Mouse (Mus musculus) neural tube, embryonic 12.5 days (tissue): Measurements from ENCODE around the gene Agap1. TPM values are rescaled to one million over a fixed set of nuclear protein-coding genes. Genes with fewer than 3 reads are reported as not detected.

ENCODE experiments used
- ATAC-seq: fragments of 200-750 bp; cut with Nextera tagmentation; 2 replicates; pipeline ENCODE4 v1.8.0; 2017; ENCODE audit warnings: low read depth, mild to moderate bottlenecking, moderate TSS enrichment, moderate library complexity; ENCODE audit not compliant: low FRiP score
- H3K27ac ChIP-seq: fragments of 300-500 bp; sonication (generic); 2 replicates; pipeline ENCODE4 v1.5.1; 2016
- H3K27me3 ChIP-seq: fragments of 300-500 bp; sonication (generic); replicated peaks from 2 replicates; pipeline ENCODE4 v1.6.1; 2016; ENCODE audit warnings: mild to moderate bottlenecking
- H3K36me3 ChIP-seq: fragments of 300-500 bp; sonication (generic); 2 replicates; pipeline ENCODE4 v1.6.1; 2016; ENCODE audit warnings: mild to moderate bottlenecking
- H3K4me1 ChIP-seq: fragments of 300-500 bp; sonication (generic); 2 replicates; pipeline ENCODE4 v1.6.1; 2016
- H3K4me2 ChIP-seq: fragments of 300-500 bp; sonication (generic); replicated peaks from 2 replicates; pipeline ENCODE4 v1.6.1; 2016; ENCODE audit warnings: mild to moderate bottlenecking
- H3K4me3 ChIP-seq: fragments of 300-500 bp; sonication (generic); 2 replicates; pipeline ENCODE4 v1.5.1; 2016
- H3K9ac ChIP-seq: fragments of 300-500 bp; sonication (generic); 2 replicates; pipeline ENCODE4 v1.6.1; 2016; ENCODE audit warnings: mild to moderate bottlenecking
- H3K9me3 ChIP-seq: fragments of 300-500 bp; sonication (generic); 2 replicates; pipeline ENCODE4 v1.6.1; 2016; ENCODE audit warnings: mild to moderate bottlenecking
- WGBS: fragments of 180-500 bp; shearing (Covaris S2); methylation state at CpG from one replicate; pipeline ENCODE4 v1.1.7; 2016; 5-methylcytosine and 5-hydroxymethylcytosine counted together
- polyA plus RNA-seq: library from polyadenylated mRNA; unstranded; fragments of >200 nt; fragmentation: Nextera tagmentation; extraction: Ambion mirVana; gene quantifications from 2 replicates; pipeline ENCODE4 v1.2.1, GENCODE M21; 2016

Gene Agap1
- polyA plus RNA-seq, 1 experiment from 2014 or later = 76.1 TPM

- Histone ChIP-seq H3K4me1 (peaks cover 21% of the 10 kb centered on the region), H3K36me3 (no peaks in the 10 kb centered on the region; the same call in 1 of the 2 replicates), H3K4me2 (no peak overlapping the region), H3K9ac (no peak overlapping the region), H3K4me3 (no peak overlapping the region), H3K27me3 (no peaks in the 10 kb centered on the region), H3K27ac (no peak overlapping the region), H3K9me3 (no peaks in the 10 kb centered on the region)
- WGBS = 74% methylated on average over 2 of the region's 2 CpGs
- ATAC-seq = peak; percentile 33; the same call in 1 of the 2 replicates
Observed at GRCm38 (mm10) chr1:89899036-89899435, 444.4 kb downstream of the Agap1 start.

- Histone ChIP-seq H3K36me3 (no peaks in the 10 kb centered on the region; the same call in 1 of the 2 replicates), H3K4me3 (no peak overlapping the region), H3K4me2 (no peak overlapping the region), H3K9ac (no peak overlapping the region), H3K4me1 (peaks cover 21% of the 10 kb centered on the region), H3K27me3 (no peaks in the 10 kb centered on the region), H3K9me3 (no peaks in the 10 kb centered on the region), H3K27ac (no peak overlapping the region)
- WGBS = 33% methylated on average over 11 of the region's 11 CpGs
- peak; percentile 37; the same call in 1 of the 2 replicates for ATAC-seq
Observed at GRCm38 (mm10) chr1:89899761-89900445, 445.3 kb downstream of the Agap1 start.

GRCm38 (mm10) chr1:89901381-89901780 is 446.8 kb downstream of the Agap1 start:
- Histone ChIP-seq H3K4me2 (no peak overlapping the region), H3K27me3 (no peaks in the 10 kb centered on the region), H3K9me3 (peaks cover 5% of the 10 kb centered on the region), H3K36me3 (no peaks in the 10 kb centered on the region), H3K27ac (no peak overlapping the region), H3K4me3 (no peak overlapping the region), H3K4me1 (peaks cover 14% of the 10 kb centered on the region; the same call in 1 of the 2 replicates), H3K9ac (no peak overlapping the region)
- no peak for ATAC-seq
- 87% methylated on average over 4 of the region's 4 CpGs for WGBS

- Histone ChIP-seq H3K36me3 (no peaks in the 10 kb centered on the region), H3K4me1 (peaks cover 14% of the 10 kb centered on the region; the same call in 1 of the 2 replicates), H3K4me3 (no peak overlapping the region), H3K9ac (no peak overlapping the region), H3K4me2 (no peak overlapping the region), H3K9me3 (peaks cover 8% of the 10 kb centered on the region), H3K27me3 (no peaks in the 10 kb centered on the region), H3K27ac (no peak overlapping the region)
- ATAC-seq = no peak
- 87% methylated on average over 2 of the region's 2 CpGs for WGBS
Observed at GRCm38 (mm10) chr1:89902236-89902635, 447.6 kb downstream of the Agap1 start.

- H3K9me3 ChIP-seq = peaks cover 8% of the 10 kb centered on the region
- H3K27ac ChIP-seq = no peak overlapping the region
- no peak overlapping the region for H3K4me3 ChIP-seq
- peaks cover 14% of the 10 kb centered on the region; the same call in 1 of the 2 replicates for H3K4me1 ChIP-seq
- H3K9ac ChIP-seq = no peak overlapping the region
- H3K36me3 ChIP-seq = no peaks in the 10 kb centered on the region
- ATAC-seq = no peak
- 79% methylated on average over 1 of the region's 1 CpGs for WGBS
- H3K4me2 ChIP-seq = no peak overlapping the region
- no peaks in the 10 kb centered on the region for H3K27me3 ChIP-seq
Observed at GRCm38 (mm10) chr1:89902641-89903040, 448.0 kb downstream of the Agap1 start.

- Histone ChIP-seq H3K4me2 (no peak overlapping the region), H3K4me3 (no peak overlapping the region), H3K9ac (no peak overlapping the region), H3K36me3 (no peaks in the 10 kb centered on the region), H3K27me3 (no peaks in the 10 kb centered on the region), H3K9me3 (peaks cover 8% of the 10 kb centered on the region), H3K4me1 (peaks cover 7% of the 10 kb centered on the region), H3K27ac (no peak overlapping the region)
- 91% methylated on average over 8 of the region's 8 CpGs for WGBS
- ATAC-seq = no peak
Observed at GRCm38 (mm10) chr1:89909796-89910195, 455.2 kb downstream of the Agap1 start.

GRCm38 (mm10) chr1:89912392-89912791 is 457.8 kb downstream of the Agap1 start:
- no peak for ATAC-seq
- no peak overlapping the region for H3K27ac ChIP-seq
- no peak overlapping the region for H3K9ac ChIP-seq
- H3K27me3 ChIP-seq = no peaks in the 10 kb centered on the region
- no peak overlapping the region for H3K4me2 ChIP-seq
- H3K36me3 ChIP-seq = no peaks in the 10 kb centered on the region
- H3K9me3 ChIP-seq = no peaks in the 10 kb centered on the region
- H3K4me3 ChIP-seq = no peak overlapping the region
- 9% methylated on average over 5 of the region's 5 CpGs for WGBS
- peaks cover 7% of the 10 kb centered on the region for H3K4me1 ChIP-seq

- H3K27ac ChIP-seq = no peak overlapping the region
- H3K36me3 ChIP-seq = no peaks in the 10 kb centered on the region
- no peaks in the 10 kb centered on the region for H3K9me3 ChIP-seq
- peaks cover 7% of the 10 kb centered on the region for H3K4me1 ChIP-seq
- H3K27me3 ChIP-seq = no peaks in the 10 kb centered on the region
- H3K4me3 ChIP-seq = no peak overlapping the region
- ATAC-seq = no peak
- H3K4me2 ChIP-seq = no peak overlapping the region
- 88% methylated on average over 4 of the region's 4 CpGs for WGBS
- H3K9ac ChIP-seq = no peak overlapping the region
Observed at GRCm38 (mm10) chr1:89913611-89914010, 459.0 kb downstream of the Agap1 start.

- no peak for ATAC-seq
- no peak overlapping the region for H3K27ac ChIP-seq
- peaks cover 39% of the 10 kb centered on the region for H3K27me3 ChIP-seq
- no peaks in the 10 kb centered on the region for H3K9me3 ChIP-seq
- no peak overlapping the region for H3K4me2 ChIP-seq
- H3K9ac ChIP-seq = no peak overlapping the region
- no peak overlapping the region for H3K4me3 ChIP-seq
- WGBS = 44% methylated on average over 18 of the region's 18 CpGs
- no peaks in the 10 kb centered on the region for H3K36me3 ChIP-seq
- peaks cover 16% of the 10 kb centered on the region for H3K4me1 ChIP-seq
Observed at GRCm38 (mm10) chr1:89918111-89918510, 463.5 kb downstream of the Agap1 start.

- no peak for ATAC-seq
- Histone ChIP-seq H3K27ac (no peak overlapping the region), H3K4me1 (peaks cover 27% of the 10 kb centered on the region), H3K9me3 (no peaks in the 10 kb centered on the region), H3K36me3 (no peaks in the 10 kb centered on the region), H3K4me3 (no peak overlapping the region), H3K9ac (no peak overlapping the region), H3K27me3 (peaks cover 49% of the 10 kb centered on the region), H3K4me2 (no peak overlapping the region)
- 84% methylated on average over 6 of the region's 6 CpGs for WGBS
Observed at GRCm38 (mm10) chr1:89919206-89919605, 464.6 kb downstream of the Agap1 start.

GRCm38 (mm10) chr1:89921806-89922205 is 467.2 kb downstream of the Agap1 start:
- Histone ChIP-seq H3K9me3 (no peaks in the 10 kb centered on the region), H3K4me2 (peak overlapping the region; percentile 63), H3K4me3 (no peak overlapping the region), H3K4me1 (peaks cover 49% of the 10 kb centered on the region), H3K27me3 (peaks cover 68% of the 10 kb centered on the region), H3K9ac (no peak overlapping the region), H3K36me3 (no peaks in the 10 kb centered on the region), H3K27ac (no peak overlapping the region)
- peak; percentile 7; the same call in 1 of the 2 replicates for ATAC-seq
- 4% methylated on average over 10 of the region's 10 CpGs for WGBS

GRCm38 (mm10) chr1:89922282-89922681 is 467.7 kb downstream of the Agap1 start:
- Histone ChIP-seq H3K27me3 (peaks cover 69% of the 10 kb centered on the region), H3K27ac (no peak overlapping the region), H3K4me1 (peaks cover 54% of the 10 kb centered on the region), H3K4me2 (peak overlapping the region; percentile 63), H3K4me3 (peak overlapping the region; percentile 19), H3K9me3 (no peaks in the 10 kb centered on the region), H3K36me3 (no peaks in the 10 kb centered on the region), H3K9ac (no peak overlapping the region; the same call in 1 of the 2 replicates)
- no peak for ATAC-seq
- 3% methylated on average over 7 of the region's 7 CpGs for WGBS
